Mouse (Mus musculus): Measurements from ENCODE around the gene Sox5.

GRCm38 (mm10) chr6:144067491-144067890, 714.3 kb downstream of the Sox5 start:
- TF ChIP-seq EP300 (IDR thresholded peaks at IDR 0.05; ENCODE audit: low read length) (no peak), TBP (conservative IDR thresholded peaks at IDR 0.05; ENCODE audit: low read depth, low read length) (no peak), CHD2 (IDR thresholded peaks at IDR 0.05; ENCODE audit: low read length) (no peak), CTCF (conservative IDR thresholded peaks at IDR 0.05 in 1 of 2, IDR thresholded peaks at IDR 0.05 in 1 of 2; ENCODE audit: low read depth in 2 of 2, low read length in 2 of 2) (no peak), BHLHE40 (IDR thresholded peaks at IDR 0.05; ENCODE audit: low read depth, low read length) (no peak)

Data from CH12.LX (cell line).